Mouse (Mus musculus): ENCODE results near the gene Unk.

Gene Unk

GRCm38 (mm10) chr11:116106963-116107776 is 77.0 kb downstream of the Unk start:
- DNase-seq (ENCODE audit: low spot score in 2 of 2): no peak

DNA sequence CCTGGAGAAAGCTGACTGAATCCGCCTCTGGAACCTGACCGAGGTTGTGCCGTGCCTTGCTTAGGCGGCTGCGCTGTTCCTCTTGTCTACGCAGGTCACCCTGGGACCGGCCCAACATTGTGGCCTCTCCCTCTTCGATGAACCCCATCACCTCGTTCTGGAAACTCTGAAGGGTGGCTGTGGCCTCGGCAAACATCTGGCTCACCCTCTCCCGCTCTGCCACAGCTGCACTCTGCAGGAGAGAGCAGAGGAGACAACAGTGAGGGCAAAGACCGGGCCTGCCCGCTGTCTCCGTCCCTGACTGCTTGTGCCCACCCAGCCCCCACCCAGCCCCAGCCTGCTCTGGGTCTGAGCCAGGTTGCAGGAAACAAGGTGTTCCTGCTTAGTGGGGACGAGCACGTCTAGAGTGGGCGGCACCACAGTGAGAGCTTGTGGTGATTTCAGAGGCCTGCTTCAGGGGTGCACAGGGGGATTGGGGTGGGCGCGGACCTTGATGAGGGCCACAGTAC is 77.7 kb downstream of the Unk start:
- no peak for DNase-seq (ENCODE audit: low spot score in 2 of 2)

DNA sequence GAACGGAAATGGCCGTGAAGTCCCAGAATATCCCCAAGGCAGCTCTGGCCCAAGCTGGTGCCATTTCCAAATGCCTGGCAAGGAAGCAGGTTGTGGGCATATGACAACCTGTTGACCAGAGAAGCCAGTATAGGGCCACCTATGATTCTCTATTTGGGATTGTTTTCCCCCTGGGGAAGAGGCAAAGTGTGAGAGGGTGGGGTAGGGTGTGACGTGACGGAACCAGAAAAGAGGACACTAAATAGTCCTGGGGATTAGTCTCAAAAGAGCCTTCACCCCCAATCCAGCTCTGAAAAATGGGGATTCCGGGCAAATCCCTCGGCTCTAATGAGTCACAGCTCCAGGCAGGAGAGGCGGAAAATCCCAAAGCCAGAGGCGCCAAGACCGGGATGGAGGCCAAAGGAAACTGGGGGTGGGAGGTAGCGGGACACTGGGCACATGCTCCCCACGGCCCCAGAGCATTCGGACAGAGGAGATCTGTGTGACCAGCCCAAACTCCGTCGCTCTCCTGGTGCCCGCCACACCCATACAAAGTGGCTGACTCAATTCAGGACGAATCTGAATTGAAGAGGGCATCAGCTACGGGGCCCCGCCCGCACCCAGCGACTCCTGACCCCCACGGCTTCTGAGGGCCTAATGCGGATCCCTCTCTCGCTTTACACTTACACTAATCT is 78.5 kb downstream of the Unk start:
- no peak for DNase-seq (ENCODE audit: low spot score in 2 of 2)

DNA sequence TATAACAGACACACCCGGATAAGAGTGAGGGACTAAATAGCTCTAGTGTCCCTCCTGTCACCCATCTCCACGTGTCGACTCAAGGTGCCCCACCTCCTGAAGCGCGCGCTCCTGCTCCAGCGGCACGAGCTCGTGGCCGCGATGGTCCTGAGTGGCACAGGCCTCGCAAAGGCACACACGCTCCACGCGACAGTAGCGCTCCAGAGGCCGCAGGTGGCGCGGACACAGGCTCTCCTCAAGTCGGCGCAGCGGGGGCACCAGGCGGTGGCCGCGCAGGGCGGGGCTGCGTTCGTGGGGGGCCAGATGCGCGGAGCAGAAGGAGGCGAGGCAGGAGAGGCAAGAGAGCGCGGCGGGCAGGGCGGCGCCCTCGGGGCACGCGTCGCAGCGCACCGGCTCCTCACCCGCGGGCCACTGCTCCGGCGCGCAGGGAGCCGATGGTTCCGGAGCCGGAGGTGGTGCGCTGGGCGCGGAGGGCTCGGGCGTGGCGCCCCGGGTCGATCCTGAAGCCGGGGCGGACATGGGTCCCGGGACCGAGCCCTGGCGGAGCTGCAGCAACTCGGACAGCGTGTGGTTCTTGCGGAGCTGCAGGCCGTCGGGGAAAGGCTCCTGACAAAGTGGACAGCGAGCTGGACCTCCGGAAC is 79.4 kb downstream of the Unk start:
- no peak for DNase-seq (ENCODE audit: low spot score in 2 of 2)

- no peak for DNase-seq (ENCODE audit: low spot score in 2 of 2)
These were observed 80.0 kb downstream of the Unk start for GRCm38 (mm10) chr11:116110131-116110530.

- DNase-seq (ENCODE audit: low spot score in 2 of 2): no peak
These were observed 80.4 kb downstream of the Unk start for GRCm38 (mm10) chr11:116110540-116110939.

Measured in frontal cortex, postnatal 14 days (tissue).